Mouse (Mus musculus): ENCODE measurements at regions not wholly inside any gene's neighbourhood (a gene's known extent, or its start where the extent isn't known, plus 50 kb on each side); places are given as distances from the start of the nearest gene placed in this dataset.
"Not testable (repeated sequence)": the region's sequence is repeated elsewhere in the genome, so short reads cannot be mapped to it uniquely, and the experiment has no call there.

DNA sequence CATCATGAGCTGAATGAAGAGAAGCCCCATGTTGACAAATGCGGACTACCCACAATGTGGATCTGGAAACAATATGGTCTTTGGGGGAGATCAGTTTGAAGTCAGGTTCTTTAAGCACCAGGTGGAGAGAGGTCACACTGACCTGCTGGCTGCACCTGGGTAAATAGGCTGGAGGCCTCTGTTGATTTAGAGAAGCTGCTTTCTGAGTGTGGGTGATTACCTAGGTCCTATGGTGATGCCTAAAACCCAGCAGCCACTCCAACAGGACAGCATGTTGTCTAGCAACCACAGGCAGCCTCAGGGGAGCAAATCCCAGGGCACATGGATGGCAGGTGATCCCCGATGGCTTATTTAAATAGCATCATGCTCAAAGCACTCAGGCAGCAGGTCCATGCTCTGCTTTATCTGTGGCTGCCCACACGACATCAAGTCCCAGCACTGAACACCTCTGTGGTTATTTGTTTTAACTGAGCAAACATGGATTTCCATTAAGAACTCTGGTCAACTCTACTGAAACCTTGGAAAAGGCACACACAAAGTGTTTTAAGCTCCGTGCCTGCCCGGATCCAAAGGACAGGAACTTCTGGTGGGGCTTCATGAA, 180.1 kb upstream of the Irx2 start:
- DNase-seq (ENCODE audit: extremely low spot score in 1 of 2, low spot score in 1 of 2) = no peak

DNA sequence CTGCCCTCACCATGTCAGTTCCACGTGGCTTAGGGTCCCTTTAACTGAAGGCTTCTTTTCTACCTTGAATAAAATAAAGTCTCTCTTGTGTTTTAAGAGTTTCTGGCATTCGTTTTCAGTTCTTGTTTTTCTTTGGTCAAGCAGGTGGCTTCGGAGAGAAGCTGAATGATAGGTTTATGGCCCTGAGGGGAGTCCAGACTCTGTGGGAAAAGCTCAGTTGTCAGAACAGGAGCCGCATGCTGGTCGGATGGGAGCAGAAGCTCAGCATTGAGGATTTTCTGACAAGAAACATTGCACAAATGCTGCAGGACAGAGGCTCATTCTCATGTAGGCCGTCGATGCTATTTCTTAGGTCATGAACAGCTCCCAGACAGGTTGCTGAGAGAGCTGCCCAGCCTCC, 133.3 kb upstream of the Irx2 start:
- DNase-seq (ENCODE audit: extremely low spot score in 1 of 2, low spot score in 1 of 2) = no peak

DNA sequence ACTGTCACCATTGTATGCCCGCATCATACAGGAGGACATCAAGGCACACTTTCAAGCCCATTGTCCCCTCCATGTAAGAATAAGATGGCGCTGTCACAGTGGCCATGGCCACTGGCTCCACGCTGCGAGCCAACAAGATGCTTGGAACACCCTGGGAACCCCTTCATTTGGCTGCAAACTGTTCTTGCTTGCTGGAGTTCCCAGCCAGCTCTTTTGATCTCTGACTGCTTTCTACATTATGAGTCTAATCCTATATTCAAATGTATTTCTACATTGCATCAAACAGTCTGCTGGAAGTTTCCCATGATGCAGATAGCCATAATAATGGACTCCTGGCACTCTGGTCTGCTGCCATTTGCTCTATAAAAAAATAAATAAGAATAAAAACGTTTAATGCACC, 131.6 kb upstream of the Irx2 start:
- DNase-seq (ENCODE audit: extremely low spot score in 1 of 2, low spot score in 1 of 2) = no peak

GRCm38 (mm10) chr13:72497521-72497920, 131.1 kb upstream of the Irx2 start:
- DNase-seq (ENCODE audit: extremely low spot score in 1 of 2, low spot score in 1 of 2) = no peak

DNA sequence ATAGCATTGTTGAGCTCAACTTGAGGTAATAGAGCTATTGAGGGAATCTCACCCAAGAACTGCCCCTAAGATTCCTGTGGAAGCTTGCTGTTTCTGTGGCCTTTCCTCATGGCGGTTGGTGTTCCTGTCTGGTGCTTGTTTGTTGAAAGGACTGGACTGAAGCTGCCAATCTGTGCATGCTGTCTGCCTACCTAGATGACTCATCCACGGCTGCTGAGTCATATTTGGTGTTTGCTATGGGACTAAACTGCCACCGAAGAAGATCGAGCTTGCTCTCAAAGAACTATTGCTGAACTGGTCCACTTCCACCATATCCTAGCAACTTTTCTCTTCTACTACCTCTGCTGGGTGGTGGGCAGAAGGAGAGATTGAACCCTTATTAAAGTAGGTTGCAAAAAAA, 122.7 kb upstream of the Irx2 start:
- DNase-seq (ENCODE audit: extremely low spot score in 1 of 2, low spot score in 1 of 2) = peak in 1 of 2 experiments; percentile 34

DNA sequence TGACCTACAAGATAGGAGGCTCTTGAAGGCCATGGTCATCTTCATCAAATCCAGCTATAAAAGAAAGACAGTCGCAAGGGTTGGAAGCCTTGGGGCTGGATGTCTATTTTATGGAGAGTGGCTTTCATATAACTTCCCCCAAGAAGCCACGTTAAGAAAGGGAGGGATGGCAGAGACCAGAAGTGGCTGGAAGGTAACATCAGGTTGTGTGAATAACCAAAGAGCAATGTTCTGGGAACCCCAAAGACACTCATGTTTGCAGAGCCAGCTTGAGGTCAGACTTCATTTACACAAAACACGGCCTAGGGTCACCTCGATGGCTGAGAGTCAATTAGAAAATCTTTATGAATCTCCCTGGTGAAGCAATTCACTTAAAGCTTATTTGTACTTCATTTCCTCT, 90.0 kb upstream of the Irx2 start:
- no peak for DNase-seq (ENCODE audit: extremely low spot score in 1 of 2, low spot score in 1 of 2)

DNA sequence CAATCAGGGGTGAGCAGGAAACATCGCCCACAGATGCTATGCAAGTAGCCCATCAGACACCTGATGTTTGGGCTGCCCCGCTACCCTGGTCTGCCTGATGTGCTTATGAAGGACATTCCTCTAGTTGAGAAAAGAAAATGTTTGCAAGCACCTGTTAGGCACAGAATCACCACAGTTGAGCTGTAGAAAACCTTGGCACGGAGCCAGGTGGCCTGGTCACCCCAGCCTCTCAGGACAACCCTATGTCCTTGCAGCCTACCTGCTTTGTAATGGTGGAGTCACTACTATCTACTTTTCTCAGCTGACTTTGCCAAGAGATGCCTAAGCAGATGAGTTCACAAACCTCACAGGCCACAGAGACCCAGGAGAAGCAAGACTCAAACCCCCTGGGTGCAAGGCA, 86.9 kb upstream of the Irx2 start:
- DNase-seq (ENCODE audit: extremely low spot score in 1 of 2, low spot score in 1 of 2) = no peak

- peak in 1 of 2 experiments; percentile 1 for DNase-seq (ENCODE audit: extremely low spot score in 1 of 2, low spot score in 1 of 2)
Observed at GRCm38 (mm10) chr13:72557951-72558350, 70.7 kb upstream of the Irx2 start.

- no peak for DNase-seq (ENCODE audit: extremely low spot score in 1 of 2, low spot score in 1 of 2)
Observed at GRCm38 (mm10) chr13:72571871-72572270, 56.7 kb upstream of the Irx2 start.

- DNase-seq (ENCODE audit: extremely low spot score in 1 of 2, low spot score in 1 of 2) = no peak
Observed at GRCm38 (mm10) chr13:72572846-72573245, 55.8 kb upstream of the Irx2 start.

DNA sequence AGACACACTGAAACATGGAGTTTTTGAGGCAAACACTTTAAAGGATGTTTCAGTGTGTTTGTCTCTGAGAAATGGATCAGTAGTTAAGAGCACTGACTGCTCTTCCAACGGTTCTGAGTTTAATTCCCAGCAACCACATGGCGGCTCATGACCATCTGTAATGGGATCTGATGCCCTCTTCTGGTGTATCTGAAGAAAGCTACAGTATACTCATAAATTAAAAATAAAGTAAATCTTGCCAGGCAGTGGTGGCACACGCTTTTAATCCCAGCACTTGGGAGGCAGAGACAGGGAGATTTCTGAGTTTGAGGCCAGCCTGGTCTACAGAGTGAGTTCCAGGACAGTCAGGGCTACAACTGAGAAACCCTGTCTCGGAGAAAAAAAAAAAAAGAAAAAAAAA, 54.5 kb upstream of the Irx2 start:
- DNase-seq (ENCODE audit: extremely low spot score in 1 of 2, low spot score in 1 of 2) = not testable (repeated sequence)

GRCm38 (mm10) chr13:72576485-72576884, 52.1 kb upstream of the Irx2 start:
- DNase-seq (ENCODE audit: extremely low spot score in 1 of 2, low spot score in 1 of 2) = no peak

GRCm38 (mm10) chr13:72578416-72578815, 50.2 kb upstream of the Irx2 start:
- DNase-seq (ENCODE audit: extremely low spot score in 1 of 2, low spot score in 1 of 2) = no peak

Measured in frontal cortex, adult 2 months (tissue).